Mouse (Mus musculus): Measurements from ENCODE around the gene Prdm11.

Gene Prdm11

GRCm38 (mm10) chr2:93011933-93012332 is 34.0 kb downstream of the Prdm11 start:
- no peak for DNase-seq (ENCODE audit: low spot score)

GRCm38 (mm10) chr2:93011465-93011864 is 34.5 kb downstream of the Prdm11 start:
- no peak for DNase-seq (ENCODE audit: low spot score)

DNA sequence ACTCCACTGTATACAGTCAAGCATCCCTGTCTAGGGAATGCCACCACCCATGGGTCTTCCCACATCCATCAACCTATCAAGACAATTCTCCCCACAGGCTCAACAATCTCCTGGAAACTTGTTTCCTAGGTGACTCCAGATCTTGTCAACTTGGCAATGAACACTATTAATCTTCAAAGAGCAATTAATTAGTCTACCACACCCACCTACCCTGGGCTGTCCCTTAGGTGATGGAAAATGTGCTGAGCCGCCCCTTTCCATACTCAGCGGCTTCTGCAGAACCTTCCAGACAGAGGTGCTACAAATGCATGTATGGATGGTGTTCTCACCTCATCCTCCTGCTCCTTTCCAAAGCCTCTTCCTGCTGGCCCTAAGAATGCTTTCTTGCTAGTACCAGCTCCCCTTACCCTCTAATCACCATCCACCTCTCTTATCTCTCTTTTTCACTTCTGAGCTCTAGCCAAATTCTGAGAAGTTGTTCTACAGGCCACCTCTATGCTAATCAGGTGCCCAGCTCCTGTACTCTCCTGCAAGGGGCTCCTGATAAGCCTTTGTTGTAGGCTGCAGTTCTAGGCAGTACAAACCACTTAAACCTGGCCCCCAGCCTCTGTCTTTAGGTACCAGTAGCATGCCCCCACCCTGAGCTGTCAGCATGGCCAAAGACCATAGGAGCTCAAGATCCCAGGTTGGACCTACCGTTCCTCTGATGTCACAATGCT is 37.8 kb downstream of the Prdm11 start:
- no peak for DNase-seq (ENCODE audit: low spot score)

GRCm38 (mm10) chr2:93005028-93005427 is 40.9 kb downstream of the Prdm11 start:
- no peak for DNase-seq (ENCODE audit: low spot score)

DNA sequence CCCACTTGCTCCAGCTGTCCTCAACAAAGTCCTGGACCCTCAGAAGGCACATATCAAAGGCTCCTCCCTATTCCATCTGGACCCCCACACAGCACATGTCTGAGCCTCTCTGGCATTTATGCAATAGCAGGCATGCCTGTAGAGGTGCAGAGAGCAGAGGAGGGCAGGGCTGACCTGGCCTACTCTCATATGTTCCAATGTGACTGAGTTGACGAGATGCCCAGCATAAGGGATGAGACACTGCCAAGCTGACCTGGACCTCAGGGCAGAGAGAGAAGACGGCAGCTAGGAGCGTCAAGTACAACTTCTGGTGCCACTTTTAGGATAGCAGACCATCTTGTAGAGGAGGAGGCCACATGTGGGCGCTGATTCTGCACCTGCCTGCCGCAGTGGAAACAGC is 54.0 kb downstream of the Prdm11 start:
- no peak for DNase-seq (ENCODE audit: low spot score)

DNA sequence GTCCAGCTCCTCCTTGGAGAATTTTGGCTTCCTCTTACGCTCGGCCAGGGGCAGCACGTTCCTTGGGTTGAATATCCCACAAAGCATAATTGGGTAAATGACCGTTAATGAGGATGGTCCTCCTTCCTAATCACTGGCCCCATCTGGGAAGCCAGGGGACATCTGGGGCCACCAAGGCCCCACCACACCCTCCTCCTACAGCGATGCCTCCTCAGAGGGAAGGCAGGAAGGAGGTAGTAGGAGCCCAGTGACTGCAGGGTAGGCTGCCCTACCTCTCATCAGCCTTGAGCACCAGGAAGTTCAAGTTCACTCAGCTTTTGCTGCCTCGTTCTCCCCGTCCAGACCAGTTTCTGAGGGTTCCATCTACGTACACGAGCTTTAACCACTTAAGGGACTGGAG is 56.4 kb downstream of the Prdm11 start:
- DNase-seq (ENCODE audit: low spot score), result no peak

DNA sequence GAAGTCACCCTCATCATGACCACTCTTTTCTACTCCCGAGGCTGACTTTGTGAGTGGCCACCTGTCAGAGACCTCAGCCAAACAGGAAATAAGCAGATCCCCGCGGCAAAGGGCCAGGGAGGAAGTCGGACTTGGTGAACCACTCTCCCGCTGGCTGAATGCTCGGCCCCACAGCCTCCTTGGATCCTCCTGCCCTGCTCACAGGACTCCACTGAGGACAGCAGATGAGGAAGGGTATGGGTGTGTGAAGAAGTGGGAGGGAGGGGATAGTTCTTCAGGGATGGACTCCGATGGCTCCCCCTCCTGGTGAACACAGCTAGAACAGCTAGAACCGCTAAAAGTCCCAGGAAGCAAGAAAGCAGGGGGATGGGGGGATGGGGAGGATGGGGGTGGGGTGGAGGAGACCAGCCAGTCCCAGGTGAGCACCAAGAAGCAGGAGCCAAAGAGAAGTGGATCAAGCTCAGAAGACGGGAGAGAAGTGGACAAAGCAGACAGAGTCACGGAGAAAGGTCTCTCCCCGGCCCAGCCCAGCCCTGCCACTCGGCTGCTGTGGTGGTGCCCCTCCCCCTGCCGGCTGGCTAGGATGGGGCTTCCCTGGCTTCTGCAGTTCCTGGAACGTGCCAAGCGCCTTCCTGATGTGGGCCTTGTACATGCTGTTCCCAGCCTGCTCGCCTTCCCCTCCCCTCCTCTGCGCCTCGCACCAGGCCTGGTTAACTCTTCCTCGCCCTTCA is 57.9 kb downstream of the Prdm11 start:
- DNase-seq (ENCODE audit: low spot score), result peak; percentile 81

DNA sequence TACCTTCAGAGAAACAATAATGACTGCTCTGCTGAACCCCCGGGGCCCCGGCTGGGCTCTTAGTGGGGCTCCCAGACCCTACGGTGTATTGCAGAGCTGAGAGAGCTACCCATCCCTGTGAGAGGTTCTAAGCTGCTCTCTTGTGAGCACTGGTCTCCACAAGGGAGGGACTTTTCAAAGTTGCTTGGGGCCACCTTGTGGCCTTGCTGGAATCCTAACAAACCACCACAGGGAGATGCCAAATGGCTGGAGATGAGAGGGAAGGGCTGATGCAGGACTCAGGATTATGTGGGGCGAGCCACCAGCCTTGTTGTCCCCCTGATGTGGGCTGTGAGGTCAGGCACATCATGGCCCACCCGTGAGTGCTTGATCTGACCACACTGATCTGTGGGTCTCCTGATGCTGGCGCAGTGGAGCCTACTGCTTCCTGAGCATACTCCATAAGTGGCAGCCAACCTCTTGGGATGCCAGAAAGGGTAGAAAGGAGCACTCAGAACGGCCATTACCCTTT is 58.8 kb downstream of the Prdm11 start:
- no peak for DNase-seq (ENCODE audit: low spot score)

DNA sequence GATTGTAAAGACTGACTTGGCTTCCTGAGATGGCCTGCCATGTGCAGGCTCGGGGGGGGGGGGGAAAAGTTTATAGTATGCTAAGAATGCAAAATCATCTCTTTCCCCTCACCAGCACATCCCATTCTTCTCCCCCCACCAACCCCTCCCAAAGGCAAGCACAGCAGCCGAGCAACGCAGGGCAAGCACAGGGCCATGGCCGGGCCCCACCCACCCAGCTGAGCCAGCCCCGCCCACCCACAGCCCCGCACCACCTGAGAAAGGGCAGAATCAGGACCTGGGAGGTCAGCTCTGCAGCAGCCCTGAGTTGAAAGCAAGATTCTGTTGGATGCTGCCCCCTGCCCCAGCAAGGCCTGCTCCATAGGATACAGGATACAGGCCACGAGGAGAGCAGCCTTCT is 60.4 kb downstream of the Prdm11 start:
- no peak for DNase-seq (ENCODE audit: low spot score)

- no peak for DNase-seq (ENCODE audit: low spot score)
Observed at GRCm38 (mm10) chr2:92985171-92985570, 60.8 kb downstream of the Prdm11 start.

- DNase-seq (ENCODE audit: low spot score), result no peak
Observed at GRCm38 (mm10) chr2:92984321-92985108, 61.5 kb downstream of the Prdm11 start.

GRCm38 (mm10) chr2:92983273-92983620 is 62.7 kb downstream of the Prdm11 start:
- no peak for DNase-seq (ENCODE audit: low spot score)

- DNase-seq (ENCODE audit: low spot score), result no peak
Observed at GRCm38 (mm10) chr2:92982591-92983272, 63.2 kb downstream of the Prdm11 start.

GRCm38 (mm10) chr2:92980165-92980564 is 65.8 kb downstream of the Prdm11 start:
- DNase-seq (ENCODE audit: low spot score), result no peak

GRCm38 (mm10) chr2:92975031-92975790 is 70.8 kb downstream of the Prdm11 start:
- DNase-seq (ENCODE audit: low spot score), result no peak

- peak; percentile 44 for DNase-seq (ENCODE audit: low spot score)
Observed at GRCm38 (mm10) chr2:92973646-92974045, 72.3 kb downstream of the Prdm11 start.

DNA sequence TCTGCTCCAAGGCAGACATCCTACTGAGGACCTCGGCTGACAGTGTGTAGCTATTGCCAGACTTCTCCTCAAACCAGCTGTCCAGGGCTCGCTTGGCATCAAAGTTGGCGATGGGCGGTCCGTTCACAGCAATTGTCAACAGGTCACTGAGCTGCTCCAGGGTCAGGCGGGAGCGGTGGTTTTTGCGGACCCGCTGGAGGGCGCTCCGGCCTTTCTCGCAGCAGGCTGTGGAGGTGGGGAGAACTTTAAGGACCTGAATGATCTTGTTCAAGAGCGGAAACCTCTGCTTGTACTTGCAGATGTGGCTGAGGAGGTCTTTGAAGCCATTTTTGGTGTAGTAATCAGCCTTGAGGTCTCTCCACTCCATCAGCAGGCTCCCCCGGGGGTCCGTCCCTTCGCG is 73.9 kb downstream of the Prdm11 start:
- no peak for DNase-seq (ENCODE audit: low spot score)

DNA sequence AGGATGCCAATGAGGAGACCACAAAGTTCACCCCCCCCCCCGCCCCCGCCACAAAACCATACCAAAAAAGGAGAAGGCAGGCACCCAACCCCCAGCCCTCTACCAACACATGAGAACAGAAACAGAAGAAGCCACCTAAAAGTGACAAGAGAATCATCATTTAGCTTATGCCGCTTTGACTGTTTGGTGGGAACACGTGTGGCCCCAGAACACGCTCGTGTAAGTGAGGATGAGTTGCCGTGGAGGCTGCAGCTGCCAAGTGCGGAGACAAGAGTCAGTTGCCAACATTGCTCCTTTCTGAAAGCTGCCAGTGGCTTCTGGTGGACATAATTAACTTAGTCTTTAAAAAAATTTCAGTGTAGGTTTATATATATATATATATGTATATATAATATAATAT is 74.4 kb downstream of the Prdm11 start:
- no peak for DNase-seq (ENCODE audit: low spot score)

GRCm38 (mm10) chr2:92971069-92971468 is 74.9 kb downstream of the Prdm11 start:
- DNase-seq (ENCODE audit: low spot score), result no peak

- DNase-seq (ENCODE audit: low spot score), result no peak
Observed at GRCm38 (mm10) chr2:92967839-92968166, 78.2 kb downstream of the Prdm11 start.

GRCm38 (mm10) chr2:92967032-92967838 is 78.7 kb downstream of the Prdm11 start:
- no peak for DNase-seq (ENCODE audit: low spot score)
